Mouse (Mus musculus) MEL (cell line): ENCODE data around the gene Xlr4c. TPM values are rescaled to one million over a fixed set of nuclear protein-coding genes. Genes with fewer than 3 reads are reported as not detected.

Source experiments
- DNase-seq: peaks from one replicate; pipeline ENCODE4 v3.0.0; 2011; ENCODE audit warnings: low read depth, low spot score
- H3K27ac ChIP-seq: 2 replicates; pipeline ENCODE4 v1.5.1; 2012; ENCODE audit warnings: low read depth, mild to moderate bottlenecking, control low read depth, low read length, moderate library complexity; ENCODE audit not compliant: control insufficient read depth
- H3K27me3 ChIP-seq, 2 experiments: fragments of 150-350 bp in 1 of 2; sonication (generic) in 1 of 2; 2 replicates each; pipeline ENCODE4 v1.6.1; 2012; ENCODE audit warnings: low read length in 2 of 2, mild to moderate bottlenecking in 2 of 2, improper control_type of control experiment in 1 of 2, moderate library complexity in 1 of 2; ENCODE audit not compliant: insufficient read depth in 2 of 2, control insufficient read depth in 1 of 2
- H3K36me3 ChIP-seq, 2 experiments: 2 replicates each; pipeline ENCODE4 v1.6.1; 2012 to 2014; ENCODE audit warnings: low read length in 2 of 2, improper control_type of control experiment in 1 of 2, inconsistent platforms in 1 of 2, mild to moderate bottlenecking in 1 of 2; ENCODE audit not compliant: insufficient read depth in 2 of 2, control insufficient read depth in 1 of 2
- H3K4me1 ChIP-seq, 2 experiments: fragments of 150-350 bp in 1 of 2; sonication (generic) in 1 of 2; 2 replicates each; pipeline ENCODE4 v1.6.1; 2012; ENCODE audit warnings: low read length in 2 of 2, improper control_type of control experiment in 1 of 2, mild to moderate bottlenecking in 1 of 2; ENCODE audit not compliant: insufficient read depth in 2 of 2, control insufficient read depth in 1 of 2
- H3K4me3 ChIP-seq, 2 experiments: fragments of 150-350 bp in 1 of 2; sonication (generic) in 1 of 2; 2 replicates each; pipeline ENCODE4 v1.5.1; 2012; ENCODE audit warnings: low read depth in 2 of 2, low read length in 2 of 2, mild to moderate bottlenecking in 2 of 2, moderate library complexity in 2 of 2, control low read depth in 1 of 2, improper control_type of control experiment in 1 of 2; ENCODE audit not compliant: control insufficient read depth in 1 of 2, insufficient read depth in 1 of 2
- H3K79me2 ChIP-seq: 2 replicates; pipeline ENCODE4 v1.6.1; 2012; ENCODE audit warnings: mild to moderate bottlenecking, low read length, moderate library complexity; ENCODE audit not compliant: control insufficient read depth, poor library complexity, insufficient read depth
- H3K9ac ChIP-seq: 2 replicates; pipeline ENCODE4 v1.6.1; 2012; ENCODE audit warnings: low read depth, mild to moderate bottlenecking, control low read depth, low read length, moderate library complexity; ENCODE audit not compliant: control insufficient read depth, poor library complexity, severe bottlenecking
- H3K9me3 ChIP-seq: fragments of 150-350 bp; sonication (generic); replicated peaks from 2 replicates; pipeline ENCODE4 v1.6.1; 2012; ENCODE audit warnings: mild to moderate bottlenecking, low read length, improper control_type of control experiment, moderate library complexity; ENCODE audit not compliant: insufficient read depth
- CHD1 ChIP-seq: IDR thresholded peaks from 2 replicates; pipeline ENCODE4 v1.6.1; 2012; ENCODE audit warnings: low read depth, mild to moderate bottlenecking, inconsistent platforms, low read length, improper control_type of control experiment
- CHD2 ChIP-seq: IDR thresholded peaks from 2 replicates; pipeline ENCODE4 v1.6.1; 2011; ENCODE audit warnings: low read length, improper control_type of control experiment
- CTCF ChIP-seq, 3 experiments: IDR thresholded peaks in 2 of 3; conservative IDR thresholded peaks in 1 of 3; 2 replicates each; pipeline ENCODE4 v1.5.1; 2011 to 2012; ENCODE audit warnings: low read length in 3 of 3, low read depth in 2 of 3, mild to moderate bottlenecking in 2 of 3, improper control_type of control experiment in 1 of 3, inconsistent platforms in 1 of 3, mixed read lengths in 1 of 3, moderate library complexity in 1 of 3; ENCODE audit not compliant: control insufficient read depth in 1 of 3, insufficient read depth in 1 of 3, poor library complexity in 1 of 3, severe bottlenecking in 1 of 3
- ELF1 ChIP-seq: IDR thresholded peaks from 2 replicates; pipeline ENCODE4 v1.6.1; 2014; ENCODE audit warnings: low read depth, mild to moderate bottlenecking, inconsistent platforms, low read length, improper control_type of control experiment, moderate library complexity
- EP300 ChIP-seq, 2 experiments: IDR thresholded peaks; 2 replicates each; pipeline ENCODE4 v1.6.1; 2011; ENCODE audit warnings: improper control_type of control experiment in 2 of 2, low read length in 2 of 2, low read depth in 1 of 2, mild to moderate bottlenecking in 1 of 2
- GATA1 ChIP-seq: IDR thresholded peaks from 2 replicates; pipeline ENCODE4 v1.6.1; 2011; ENCODE audit warnings: low read depth, low read length, improper control_type of control experiment
- HCFC1 ChIP-seq: IDR thresholded peaks from 2 replicates; pipeline ENCODE4 v1.6.1; 2012; ENCODE audit warnings: low read depth, mild to moderate bottlenecking, inconsistent platforms, low read length, improper control_type of control experiment, moderate library complexity
- JUND ChIP-seq: IDR thresholded peaks from 2 replicates; pipeline ENCODE4 v1.6.1; 2011; ENCODE audit warnings: low read depth, mild to moderate bottlenecking, improper control_type of control experiment, low read length
- MAX ChIP-seq: IDR thresholded peaks from 2 replicates; pipeline ENCODE4 v1.6.1; 2011; ENCODE audit warnings: low read length, improper control_type of control experiment
- MEF2A ChIP-seq: IDR thresholded peaks from 2 replicates; pipeline ENCODE4 v1.6.1; 2014; ENCODE audit warnings: low read depth, mild to moderate bottlenecking, inconsistent platforms, low read length, improper control_type of control experiment; ENCODE audit not compliant: poor library complexity, insufficient replicate concordance, severe bottlenecking; ENCODE audit errors: extremely low read depth
- MXI1 ChIP-seq: IDR thresholded peaks from 2 replicates; pipeline ENCODE4 v1.6.1; 2011; ENCODE audit warnings: mild to moderate bottlenecking, low read depth, low read length, improper control_type of control experiment
- MYB ChIP-seq: IDR thresholded peaks from 2 replicates; pipeline ENCODE4 v1.6.1; 2011; ENCODE audit warnings: mild to moderate bottlenecking, low read depth, low read length, improper control_type of control experiment
- MYC ChIP-seq: IDR thresholded peaks from 2 replicates; pipeline ENCODE4 v1.6.1; 2011; ENCODE audit warnings: low read depth, mild to moderate bottlenecking, low read length, improper control_type of control experiment, moderate library complexity
- NELFE ChIP-seq: IDR thresholded peaks from 2 replicates; pipeline ENCODE4 v1.6.1; 2011; ENCODE audit warnings: low read depth, low read length, improper control_type of control experiment
- POLR2A ChIP-seq, 2 experiments: IDR thresholded peaks; 2 replicates each; pipeline ENCODE4 v1.6.1; 2011 to 2012; ENCODE audit warnings: low read length in 2 of 2, mild to moderate bottlenecking in 2 of 2, control low read depth in 1 of 2, improper control_type of control experiment in 1 of 2, low read depth in 1 of 2, moderate library complexity in 1 of 2; ENCODE audit not compliant: control insufficient read depth in 1 of 2, insufficient read depth in 1 of 2, poor library complexity in 1 of 2
- POLR2AphosphoS2 ChIP-seq: IDR thresholded peaks from 2 replicates; pipeline ENCODE4 v1.6.1; 2011; ENCODE audit warnings: low read length, improper control_type of control experiment
- POLR2AphosphoS5 ChIP-seq: IDR thresholded peaks from 2 replicates; pipeline ENCODE4 v1.6.1; 2012; ENCODE audit warnings: low read depth, borderline replicate concordance, mild to moderate bottlenecking, inconsistent platforms, low read length, moderate library complexity, mixed read lengths
- RAD21 ChIP-seq: IDR thresholded peaks from 2 replicates; pipeline ENCODE4 v1.6.1; 2011; ENCODE audit warnings: mild to moderate bottlenecking, low read depth, low read length, improper control_type of control experiment
- SIN3A ChIP-seq: IDR thresholded peaks from 2 replicates; pipeline ENCODE4 v1.6.1; 2012; ENCODE audit warnings: low read length, improper control_type of control experiment, inconsistent platforms
- SMC3 ChIP-seq: IDR thresholded peaks from 2 replicates; pipeline ENCODE4 v1.6.1; 2011; ENCODE audit warnings: low read depth, low read length, improper control_type of control experiment
- TAL1 ChIP-seq: IDR thresholded peaks from 2 replicates; pipeline ENCODE4 v1.6.1; 2012; ENCODE audit warnings: mild to moderate bottlenecking, inconsistent platforms, low read length, moderate library complexity, mixed read lengths
- TBP ChIP-seq: IDR thresholded peaks from 2 replicates; pipeline ENCODE4 v1.8.0; 2011; ENCODE audit warnings: low read depth, low read length, improper control_type of control experiment
- TCF12 ChIP-seq: IDR thresholded peaks from 2 replicates; pipeline ENCODE4 v1.6.1; 2014; ENCODE audit warnings: low read depth, mild to moderate bottlenecking, inconsistent platforms, low read length, improper control_type of control experiment, moderate library complexity
- USF1 ChIP-seq: IDR thresholded peaks from 2 replicates; pipeline ENCODE4 v1.6.1; 2014; ENCODE audit warnings: low read depth, mild to moderate bottlenecking, inconsistent platforms, low read length, improper control_type of control experiment, moderate library complexity
- ZNF384 ChIP-seq: IDR thresholded peaks from 2 replicates; pipeline ENCODE4 v1.6.1; 2012; ENCODE audit warnings: low read depth, mild to moderate bottlenecking, inconsistent platforms, low read length, improper control_type of control experiment
- polyA plus RNA-seq, 2 experiments: library from polyadenylated mRNA; stranded (reverse) in 1 of 2; unstranded in 1 of 2; fragments of >175 nt in 1 of 2; fragments of >200 nt in 1 of 2; gene quantifications; 2 replicates each; pipeline versions ENCODE4 v1.2.1 to v1.2.4; 2012; ENCODE audit warnings: low replicate concordance in 2 of 2, low read depth in 1 of 2; ENCODE audit not compliant: insufficient read length in 2 of 2, insufficient read depth in 1 of 2, missing spikeins in 1 of 2
- total RNA-seq: library from RNA; depleted of rRNA; stranded (reverse); fragments of 300-350 nt; gene quantifications from 2 replicates; pipeline ENCODE4 v1.2.3, GENCODE M21; 2012

The Xlr4c gene
- total and polyA plus RNA-seq, 3 experiments, result 18.6 to 37.4 TPM; not detected in 1

DNA sequence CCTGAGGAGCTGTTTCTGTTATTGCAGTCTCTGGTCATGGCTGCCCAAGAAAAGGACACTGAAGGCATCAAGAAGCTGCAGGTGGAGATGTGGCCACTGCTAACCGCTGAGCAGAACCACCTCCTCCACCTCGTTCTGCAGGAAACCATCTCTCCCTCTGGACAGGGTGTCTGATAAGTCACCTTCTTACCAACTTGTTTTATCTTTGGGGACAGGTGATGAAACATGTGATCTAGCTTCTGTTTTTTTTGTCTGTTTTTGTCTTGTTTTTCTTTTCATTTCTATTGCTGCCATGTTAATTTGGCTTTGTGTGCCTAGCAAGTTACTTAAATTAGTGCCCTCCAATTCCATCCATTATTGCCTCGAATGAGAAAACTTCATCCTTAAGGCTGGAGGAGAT is 13.6 kb downstream of the Xlr4c start (continued):
- peak; percentile 55; the same call in 1 of the 2 replicates for TF ChIP-seq USF1
- no peak for TF ChIP-seq RAD21
- no peak for TF ChIP-seq POLR2AphosphoS5
- 0 out of 2 replicates have a peak, but pooled peaks have one; percentile 6 for TF ChIP-seq TCF12
- no peak for TF ChIP-seq NELFE
- no peak for TF ChIP-seq HCFC1
- no peak for TF ChIP-seq ZNF384
- no peak for TF ChIP-seq MEF2A
- no peak for TF ChIP-seq EP300 (IDR thresholded peaks at IDR 0.05; ENCODE audit: low read depth in 1 of 2, low read length in 2 of 2)
- TF ChIP-seq MYC, result no peak
- TF ChIP-seq CHD1, result no peak
- TF ChIP-seq POLR2A (IDR thresholded peaks at IDR 0.05; ENCODE audit: control insufficient read depth in 1 of 2, insufficient read depth in 1 of 2, low read depth in 1 of 2, low read length in 2 of 2, poor library complexity in 1 of 2), result no peak
- TF ChIP-seq MXI1, result no peak; the same call in 1 of the 2 replicates
- no peak for TF ChIP-seq MYB
- TF ChIP-seq TBP, result no peak
- no peak for TF ChIP-seq POLR2AphosphoS2
- peak; percentile 27; the same call in 1 of the 2 replicates for TF ChIP-seq GATA1
- no peak for TF ChIP-seq CHD2
- no peak for TF ChIP-seq CTCF (IDR thresholded peaks at IDR 0.05 in 2 of 3, conservative IDR thresholded peaks at IDR 0.05 in 1 of 3; ENCODE audit: control insufficient read depth in 1 of 3, insufficient read depth in 1 of 3, low read depth in 2 of 3, low read length in 3 of 3, poor library complexity in 1 of 3, severe bottlenecking in 1 of 3)
- 0 out of 2 replicates have a peak, but pooled peaks have one; percentile 17 for TF ChIP-seq TAL1
- TF ChIP-seq JUND, result no peak
- TF ChIP-seq ELF1, result no peak
- no peak for TF ChIP-seq SMC3
- TF ChIP-seq MAX, result no peak
- peak; percentile 41; the same call in 1 of the 2 replicates for TF ChIP-seq SIN3A
- TF ChIP-seq, all 39 proteins: peak for 6

- Histone ChIP-seq H3K79me2 (peaks cover 2% of the 10 kb centered on the region; the same call in 1 of the 2 replicates), H3K4me1 (peaks cover 3% of the 10 kb centered on the region in 2 experiments; a peak in 2 of 4 replicates), H3K36me3 (peaks cover 0 to 11% of the 10 kb centered on the region in 2 experiments; a peak in 2 of 4 replicates), H3K4me3 (peak overlapping the region; percentile 59 to 75), H3K27ac (peak overlapping the region; percentile 94), H3K9ac (peak overlapping the region; percentile 76), H3K9me3 (no peaks in the 10 kb centered on the region), H3K27me3 (no peaks in the 10 kb centered on the region)
- peak; percentile 54 for DNase-seq
- TF ChIP-seq MXI1 (peak; percentile 14; the same call in 1 of the 2 replicates), SMC3 (no peak)
These were observed 14.2 kb downstream of the Xlr4c start for GRCm38 (mm10) chrX:73228606-73229214.
